Comparison of ENCODE assay signal across 18 mouse cellular contexts in genomic region chr19:29653768-29654265, GRCm38 (mm10). TPM values are rescaled to one million over a fixed set of nuclear protein-coding genes. Genes with fewer than 3 reads are reported as not detected.
"Had no signal": no experiment of that assay in that cellular context is flagged by ENCODE, and none has a peak within 500 bp of the region (broad histone marks: within the 10 kb centered on the region; RNA-seq: fewer than 3 reads in every experiment).

No protein-coding gene starts in this region.

- H3K27me3 ChIP-seq: kidney, embryonic 15.5 days; limb, embryonic 13.5 days; midbrain, embryonic 13.5 days; neural tube, embryonic 15.5 days had no signal

- H3K9ac ChIP-seq: kidney, embryonic 15.5 days; limb, embryonic 13.5 days; liver, embryonic 15.5 days; midbrain, embryonic 13.5 days; neural tube, embryonic 15.5 days had no signal

- H3K27ac ChIP-seq: kidney, embryonic 15.5 days; limb, embryonic 13.5 days; liver, embryonic 15.5 days; midbrain, embryonic 13.5 days; neural tube, embryonic 15.5 days had no signal

- H3K36me3 ChIP-seq: kidney, embryonic 15.5 days; limb, embryonic 13.5 days; liver, embryonic 15.5 days; midbrain, embryonic 13.5 days; neural tube, embryonic 15.5 days had no signal

- DNase-seq: kidney, adult 18-20 months; kidney, postnatal 25 days; layer of hippocampus, adult 9-11 months; layer of hippocampus, postnatal 36 days; lung, adult 2 months; lung, postnatal 36 days; thymus, postnatal 4 days had no signal

- H3K9me3 ChIP-seq: kidney, embryonic 15.5 days; limb, embryonic 13.5 days; liver, embryonic 15.5 days; midbrain, embryonic 13.5 days; neural tube, embryonic 15.5 days had no signal

- H3K4me2 ChIP-seq: kidney, embryonic 15.5 days; limb, embryonic 13.5 days; liver, embryonic 11.5 days; liver, embryonic 15.5 days; midbrain, embryonic 13.5 days; neural tube, embryonic 15.5 days had no signal

- H3K4me1 ChIP-seq: midbrain, embryonic 13.5 days; neural tube, embryonic 15.5 days had no signal

- H3K4me3 ChIP-seq: kidney, embryonic 15.5 days; limb, embryonic 13.5 days; liver, embryonic 15.5 days; midbrain, embryonic 13.5 days; neural tube, embryonic 15.5 days had no signal

- ATAC-seq: lung, postnatal 0 days; midbrain, embryonic 13.5 days had no signal

RNA-seq across cellular contexts. Expression of gene Mlana, which starts 43.8 kb away (rescaled TPM):
- polyA plus RNA-seq: kidney, embryonic 15.5 days; liver, embryonic 11.5 days; liver, embryonic 15.5 days; midbrain, embryonic 13.5 days; midbrain, postnatal 0 days; neural tube, embryonic 11.5 days; neural tube, embryonic 15.5 days; testis, adult 2 months; thymus, postnatal 0 days had no signal
